Mouse (Mus musculus): ENCODE measurements around the gene Ccdc60.
A peak's percentile ranks its signal among the peaks of the same experiment; 100 is the strongest.
"Not testable (repeated sequence)": the region's sequence is repeated elsewhere in the genome, so short reads cannot be mapped to it uniquely, and the experiment has no call there.

Ccdc60 gene

GRCm38 (mm10) chr5:116288849-116289570 lies at the start of gene Ccdc60:
Ccdc60 (minus strand) TSS chr5:116288985.
- peak; percentile 88 for DNase-seq (ENCODE audit: low spot score)

GRCm38 (mm10) chr5:116336191-116336590 lies 47.4 kb upstream of the Ccdc60 start:
- no peak for DNase-seq (ENCODE audit: low spot score)

DNA sequence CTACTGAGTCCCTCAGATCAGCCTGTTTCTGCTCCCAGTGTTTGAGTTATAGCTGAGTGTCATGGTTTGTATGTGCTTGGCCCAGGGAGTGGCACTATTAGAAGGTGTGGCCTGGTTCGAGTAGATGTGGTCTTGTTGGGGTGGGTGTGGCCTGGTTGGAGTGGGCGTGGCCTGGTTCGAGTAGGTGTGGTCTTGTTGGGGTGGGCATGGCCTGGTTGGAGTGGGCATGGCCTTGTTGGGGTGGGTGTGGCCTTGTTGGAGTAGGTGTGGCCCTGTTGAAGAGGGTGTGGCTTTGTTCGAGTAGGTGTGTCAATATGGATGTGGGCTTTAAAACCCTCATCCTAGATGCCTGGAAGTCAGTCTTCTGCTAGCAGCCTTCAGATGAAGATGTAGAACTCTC lies 40.1 kb upstream of the Ccdc60 start:
- no peak for DNase-seq (ENCODE audit: low spot score)

- peak; percentile 49 for DNase-seq (ENCODE audit: low spot score)
Observed at GRCm38 (mm10) chr5:116323401-116323800, 34.6 kb upstream of the Ccdc60 start.

DNA sequence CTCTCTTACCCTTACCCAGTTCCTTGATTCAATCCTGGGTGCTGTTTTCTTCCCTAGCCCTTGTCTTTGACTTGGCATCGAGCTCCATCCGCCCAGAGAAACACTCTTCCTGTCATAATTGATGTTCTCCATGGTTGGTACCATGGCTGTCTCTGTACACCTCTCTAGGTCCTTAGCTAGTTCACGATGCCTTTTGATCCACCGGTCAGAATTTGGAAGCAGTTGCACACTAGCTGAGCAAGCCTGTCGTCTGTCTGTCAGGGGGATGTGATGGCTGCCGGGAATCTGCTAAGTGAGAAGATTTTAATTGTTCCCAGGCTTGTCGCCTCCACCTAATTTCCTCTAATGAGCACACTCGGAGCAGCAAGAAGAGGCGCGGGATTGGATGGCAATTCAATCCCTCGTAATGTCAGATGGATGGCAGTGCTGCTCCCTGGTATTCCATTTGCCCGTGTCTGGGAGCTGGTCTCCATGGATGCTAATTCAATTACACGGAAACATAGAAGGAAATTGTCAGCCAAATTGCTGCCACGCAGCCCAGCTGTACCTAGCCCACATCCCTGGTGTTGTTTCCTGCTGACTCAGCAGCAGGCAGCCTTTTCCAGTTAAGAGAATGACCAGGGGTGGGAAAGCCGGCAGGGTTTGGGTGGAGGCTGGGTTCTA lies 33.7 kb upstream of the Ccdc60 start:
- peak; percentile 70 for DNase-seq (ENCODE audit: low spot score)

DNA sequence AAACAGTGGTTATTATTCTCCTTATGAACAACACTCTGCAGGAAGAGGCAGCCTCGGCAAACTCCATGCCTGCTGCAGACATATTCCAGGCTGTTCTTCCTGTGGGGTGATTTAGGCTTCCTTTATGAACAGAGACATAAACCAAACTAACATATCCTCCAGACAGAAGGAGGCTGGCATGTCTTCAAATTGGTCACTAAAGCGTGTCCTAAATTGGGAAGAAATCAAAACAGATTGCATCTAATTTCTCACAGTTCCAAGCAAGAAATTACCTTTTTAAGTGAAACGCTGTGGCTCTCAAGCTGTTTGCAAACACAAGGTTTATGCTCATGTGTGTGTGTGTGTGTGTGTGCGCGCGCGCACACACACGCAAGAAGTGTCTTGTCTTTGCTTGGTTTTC lies 24.9 kb upstream of the Ccdc60 start:
- no peak for DNase-seq (ENCODE audit: low spot score)

DNA sequence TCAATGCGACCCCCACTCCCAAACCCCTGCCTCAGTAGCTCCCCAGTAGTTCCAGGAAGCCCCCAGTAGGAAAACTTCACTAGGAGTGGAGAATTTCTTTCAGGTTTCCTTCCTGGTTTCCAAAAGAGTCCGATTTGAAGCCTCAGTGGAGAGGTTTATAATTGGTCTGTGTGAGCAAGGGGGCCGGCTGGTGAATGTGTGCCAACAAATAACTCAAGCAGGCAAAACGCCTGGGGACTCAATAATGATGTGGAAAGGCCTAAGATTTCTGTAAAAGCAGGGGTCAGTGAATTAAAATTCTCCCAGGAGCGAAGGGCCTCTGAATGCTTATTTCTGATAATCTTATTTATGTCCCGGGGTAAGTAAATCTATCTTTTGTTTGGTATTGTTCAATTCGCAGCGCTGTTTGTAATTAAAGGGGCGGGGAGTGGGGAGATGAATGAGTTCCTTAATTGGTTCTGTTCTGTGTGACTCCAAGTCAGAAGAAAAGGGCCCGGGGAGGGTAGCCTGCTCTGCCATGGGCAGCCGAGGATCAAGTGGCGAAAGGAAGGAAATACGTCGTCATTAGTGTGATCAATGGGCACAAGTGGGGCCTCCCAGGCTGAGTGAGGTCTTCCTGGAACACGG lies 23.4 kb upstream of the Ccdc60 start:
- DNase-seq (ENCODE audit: low spot score) = peak; percentile 72

- DNase-seq (ENCODE audit: low spot score) = no peak
Observed at GRCm38 (mm10) chr5:116311636-116312035, 22.9 kb upstream of the Ccdc60 start.

GRCm38 (mm10) chr5:116309383-116309801 lies 20.6 kb upstream of the Ccdc60 start:
- no peak for DNase-seq (ENCODE audit: low spot score)

DNA sequence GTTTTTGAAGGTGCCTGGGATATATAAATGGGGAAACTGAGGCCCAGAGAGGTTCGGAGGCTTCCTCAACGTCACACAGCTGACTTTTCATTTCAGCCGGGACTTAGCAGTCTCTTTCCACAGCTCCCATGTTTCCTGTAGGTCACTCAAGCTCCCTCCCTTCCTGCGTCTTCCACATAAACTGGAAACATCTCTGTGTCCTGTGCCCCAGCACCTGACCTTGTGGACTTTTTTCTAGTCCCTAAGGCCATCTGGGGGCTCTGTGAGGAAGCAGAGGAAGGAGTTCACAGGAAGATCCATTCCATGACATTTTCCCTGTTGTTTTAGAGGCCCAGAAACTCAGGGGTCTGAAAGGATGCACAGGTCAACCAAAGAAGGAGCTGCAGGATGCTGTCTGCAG lies 16.8 kb upstream of the Ccdc60 start:
- DNase-seq (ENCODE audit: low spot score) = no peak

- not testable (repeated sequence) for DNase-seq (ENCODE audit: low spot score)
Observed at GRCm38 (mm10) chr5:116305146-116305545, 16.4 kb upstream of the Ccdc60 start.

GRCm38 (mm10) chr5:116300984-116301383 lies 12.2 kb upstream of the Ccdc60 start:
- no peak for DNase-seq (ENCODE audit: low spot score)

- no peak for DNase-seq (ENCODE audit: low spot score)
Observed at GRCm38 (mm10) chr5:116293501-116293900, 4.7 kb upstream of the Ccdc60 start.

DNA sequence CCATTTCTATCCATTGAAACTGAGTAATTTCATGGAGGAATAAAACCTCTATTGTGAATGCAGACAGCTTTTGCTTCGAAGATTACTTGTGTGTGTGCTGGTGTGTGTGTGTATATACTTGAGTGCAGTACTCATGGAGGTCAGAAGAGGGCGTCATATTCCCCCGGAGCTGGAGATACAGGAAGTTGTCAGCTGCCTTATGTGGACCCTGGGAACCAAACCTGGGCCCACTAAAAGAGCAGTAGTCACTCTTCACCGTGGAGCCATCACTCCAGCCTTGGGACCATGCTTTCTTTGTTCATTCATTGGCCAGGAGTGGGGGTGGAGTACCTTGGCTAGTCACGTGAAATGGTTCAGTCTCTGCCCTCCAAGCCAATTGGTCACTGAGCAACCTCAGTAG lies 1.8 kb upstream of the Ccdc60 start:
- no peak for DNase-seq (ENCODE audit: low spot score)

GRCm38 (mm10) chr5:116289897-116290296 lies 1.1 kb upstream of the Ccdc60 start:
- DNase-seq (ENCODE audit: low spot score) = peak; percentile 57

- no peak for DNase-seq (ENCODE audit: low spot score)
Observed at GRCm38 (mm10) chr5:116288183-116288582, 602 bp downstream of the Ccdc60 start.

- DNase-seq (ENCODE audit: low spot score) = no peak
Observed at GRCm38 (mm10) chr5:116285532-116286176, 3.1 kb downstream of the Ccdc60 start.

- DNase-seq (ENCODE audit: low spot score) = peak; percentile 44
Observed at GRCm38 (mm10) chr5:116280518-116280917, 8.3 kb downstream of the Ccdc60 start.

DNA sequence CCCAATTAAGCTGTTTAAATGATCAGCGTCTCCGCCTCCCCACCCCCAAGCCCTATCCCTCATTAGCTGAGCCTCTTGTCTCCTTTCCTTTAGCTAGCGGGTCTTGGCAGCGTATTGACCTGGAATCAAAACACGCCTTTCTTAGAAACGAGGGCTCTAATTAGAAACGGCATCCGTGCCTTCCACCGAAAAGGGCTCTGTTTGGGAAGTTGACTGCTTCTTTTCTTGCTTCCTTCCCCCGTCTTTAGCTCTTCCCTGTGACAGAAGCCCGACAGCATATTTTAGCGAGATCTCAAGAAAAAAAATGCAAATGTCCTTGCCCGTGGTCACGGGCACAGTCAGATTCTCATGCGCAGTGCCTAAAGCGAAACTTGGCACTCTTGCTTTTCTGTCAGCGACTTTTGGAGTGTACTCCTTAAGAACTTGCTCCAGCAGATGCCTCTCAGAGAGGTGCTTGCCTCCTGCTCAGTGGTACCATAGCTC lies 10.3 kb downstream of the Ccdc60 start:
- DNase-seq (ENCODE audit: low spot score) = peak; percentile 85

DNA sequence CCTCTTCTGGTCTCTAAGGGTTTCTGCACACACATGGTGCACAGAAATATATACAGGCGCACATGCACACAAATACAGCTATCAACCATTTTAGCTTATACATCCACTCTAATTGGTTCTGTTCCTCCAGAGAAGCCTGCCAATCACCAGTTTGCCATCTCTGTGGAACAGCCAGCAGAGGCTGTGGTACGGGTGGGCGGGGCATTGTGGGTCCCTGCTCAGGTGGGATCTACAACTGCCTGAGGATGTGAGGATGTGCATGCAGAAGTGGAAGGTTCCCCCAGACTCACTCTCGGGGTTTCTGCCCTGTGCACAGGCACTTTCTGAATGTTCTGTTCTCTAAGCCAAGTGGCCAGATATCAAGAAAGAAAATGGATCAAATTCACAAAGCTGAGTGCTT lies 10.8 kb downstream of the Ccdc60 start:
- no peak for DNase-seq (ENCODE audit: low spot score)

GRCm38 (mm10) chr5:116274818-116275217 lies 14.0 kb downstream of the Ccdc60 start:
- no peak for DNase-seq (ENCODE audit: low spot score)

DNA sequence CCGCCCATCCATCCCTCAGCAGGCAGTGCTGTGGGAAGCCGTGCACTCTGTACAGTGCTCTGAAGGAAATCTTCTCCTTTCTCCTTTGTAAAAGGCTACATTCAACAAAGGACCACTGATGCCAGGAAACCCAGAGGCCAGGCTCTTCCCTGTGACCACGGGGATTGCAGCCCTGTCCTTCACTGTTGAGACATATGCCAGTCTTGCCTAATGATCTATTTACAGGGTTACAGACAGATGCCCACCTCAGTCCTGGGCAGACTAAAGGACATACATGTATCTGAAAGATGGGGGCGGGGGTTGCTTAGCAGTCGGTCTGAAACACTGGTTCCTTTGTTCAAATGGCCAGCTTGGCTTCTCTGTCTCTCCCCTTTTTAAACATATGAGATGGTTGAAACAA lies 14.4 kb downstream of the Ccdc60 start:
- DNase-seq (ENCODE audit: low spot score) = peak; percentile 63
